Mouse (Mus musculus) small intestine, adult 2 months (tissue): ENCODE data around the gene Bdh2. TPM values are rescaled to one million over a fixed set of nuclear protein-coding genes. Genes with fewer than 3 reads are reported as not detected.

Source experiments
- H3K27ac ChIP-seq: fragments of 200-500 bp; 2 replicates; pipeline ENCODE4 v1.5.1; 2012; ENCODE audit warnings: low read depth, low read length, control low read depth, inconsistent platforms; ENCODE audit not compliant: insufficient read depth
- H3K27me3 ChIP-seq: fragments of 200-500 bp; 2 replicates; pipeline ENCODE4 v1.6.1; 2012; ENCODE audit warnings: mild to moderate bottlenecking, moderate library complexity, low read length, inconsistent platforms; ENCODE audit not compliant: control insufficient read depth, insufficient read depth
- H3K36me3 ChIP-seq: fragments of 200-500 bp; 2 replicates; pipeline ENCODE4 v1.6.1; 2012; ENCODE audit warnings: mild to moderate bottlenecking, low read length, control low read depth, inconsistent platforms; ENCODE audit not compliant: control insufficient read depth, insufficient read depth
- H3K4me1 ChIP-seq: fragments of 200-500 bp; 2 replicates; pipeline ENCODE4 v1.6.1; 2012; ENCODE audit warnings: low read length, inconsistent platforms, mixed read lengths; ENCODE audit not compliant: control insufficient read depth, insufficient read depth, insufficient read length
- H3K4me3 ChIP-seq: fragments of 200-500 bp; 2 replicates; pipeline ENCODE4 v1.5.1; 2012; ENCODE audit warnings: low read depth, mild to moderate bottlenecking, control low read depth, inconsistent platforms, low read length, moderate library complexity
- CTCF ChIP-seq: fragments of 200-500 bp; IDR thresholded peaks from 2 replicates; pipeline ENCODE4 v1.5.1; 2012; ENCODE audit warnings: low read depth, mild to moderate bottlenecking, control low read depth, inconsistent platforms, low read length, moderate library complexity, mixed read lengths; ENCODE audit not compliant: insufficient replicate concordance, insufficient read length; ENCODE audit errors: extremely low read depth
- POLR2A ChIP-seq: fragments of 200-500 bp; IDR thresholded peaks from 2 replicates; pipeline ENCODE4 v1.6.1; 2012; ENCODE audit warnings: low read depth, mild to moderate bottlenecking, control low read depth, inconsistent platforms, low read length, moderate library complexity
- WGBS: fragments of 180-500 bp; shearing (Covaris S2); methylation state at CpG from one replicate; pipeline ENCODE4 v1.1.7; 2018; 5-methylcytosine and 5-hydroxymethylcytosine counted together
- polyA plus RNA-seq: library from polyadenylated mRNA; depleted of rRNA; stranded (reverse); fragments of >200 nt; gene quantifications from 2 replicates; pipeline ENCODE4 v1.2.3, GENCODE M21; 2012

Gene Bdh2
- polyA plus RNA-seq, 1 experiment, result 0.77 TPM

DNA sequence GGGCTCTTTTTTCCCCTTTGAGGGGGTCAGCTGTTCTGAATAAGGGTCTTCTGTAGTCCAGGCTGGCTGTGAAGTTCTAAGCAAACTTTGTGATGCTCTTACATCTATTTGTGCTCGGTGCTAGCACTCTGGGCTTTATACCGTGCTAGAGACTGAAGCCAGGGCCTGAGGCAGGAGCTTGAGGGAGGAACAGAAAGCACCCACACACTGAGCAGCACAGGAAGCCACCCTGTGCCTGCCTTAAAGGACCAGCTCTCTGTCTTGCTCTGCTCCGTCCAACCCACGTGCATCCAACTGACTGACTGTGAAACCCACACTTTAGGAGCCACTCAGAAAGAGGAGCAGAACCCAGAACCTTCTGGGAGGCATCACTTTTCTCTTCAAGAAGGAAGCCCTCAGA is 861 bp upstream of the Bdh2 start:
- TF ChIP-seq CTCF (no peak), POLR2A (no peak)
- Histone ChIP-seq H3K4me1 (no peaks in the 10 kb centered on the region), H3K4me3 (no peak overlapping the region), H3K36me3 (no peaks in the 10 kb centered on the region), H3K27me3 (no peaks in the 10 kb centered on the region), H3K27ac (no peak overlapping the region)
- WGBS, result 76% methylated on average over 4 of the region's 4 CpGs

DNA sequence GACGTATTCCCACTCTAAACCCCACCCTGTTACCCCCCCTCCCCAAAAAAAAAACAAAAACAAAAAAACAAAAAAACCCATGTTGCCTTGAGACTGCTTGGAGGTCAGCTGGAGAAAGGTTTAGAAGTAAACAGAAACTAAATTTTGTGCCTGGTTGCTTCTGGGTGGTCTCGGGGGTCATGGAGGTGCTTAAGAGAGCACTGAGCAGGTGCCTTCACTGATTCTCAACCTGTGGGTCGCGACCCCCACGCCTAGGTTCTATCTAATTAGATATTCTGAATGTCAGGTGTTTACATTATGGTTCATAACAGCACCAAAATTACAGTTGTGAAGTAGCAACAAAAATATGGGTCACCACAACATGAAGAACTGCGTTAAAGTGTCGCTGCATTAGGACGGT is 680 bp downstream of the Bdh2 start:
- H3K27me3 ChIP-seq, result no peaks in the 10 kb centered on the region
- H3K27ac ChIP-seq, result no peak overlapping the region
- no peak overlapping the region for H3K4me3 ChIP-seq
- TF ChIP-seq POLR2A, result no peak
- TF ChIP-seq CTCF, result no peak
- H3K36me3 ChIP-seq, result no peaks in the 10 kb centered on the region
- 76% methylated on average over 8 of the region's 8 CpGs for WGBS
- H3K4me1 ChIP-seq, result no peaks in the 10 kb centered on the region

DNA sequence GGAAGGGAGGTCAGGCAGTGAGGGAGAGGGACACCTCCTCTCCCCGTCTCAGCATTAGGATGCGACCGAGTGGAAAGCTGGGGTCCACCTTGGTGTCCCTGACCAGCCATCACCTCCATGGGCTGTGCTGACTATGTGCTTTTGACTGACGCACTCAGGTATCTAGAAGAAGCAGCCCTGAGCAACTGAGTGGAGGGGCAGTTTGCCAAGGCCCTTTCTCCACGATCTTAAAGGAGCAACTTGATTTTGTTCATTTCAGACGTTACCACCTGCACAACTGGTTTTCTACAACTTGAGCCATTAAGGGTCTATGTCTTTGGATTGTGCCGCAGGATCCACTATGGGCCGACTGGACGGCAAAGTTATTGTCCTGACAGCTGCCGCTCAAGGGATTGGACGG is 4.2 kb downstream of the Bdh2 start:
- H3K27ac ChIP-seq, result no peak overlapping the region
- TF ChIP-seq POLR2A (no peak), CTCF (no peak)
- no peaks in the 10 kb centered on the region for H3K36me3 ChIP-seq
- 85% methylated on average over 11 of the region's 11 CpGs for WGBS
- H3K4me3 ChIP-seq, result no peak overlapping the region
- no peaks in the 10 kb centered on the region for H3K27me3 ChIP-seq
- peaks cover 3% of the 10 kb centered on the region; the same call in 1 of the 2 replicates for H3K4me1 ChIP-seq

GRCm38 (mm10) chr3:135285807-135286206 is 4.8 kb downstream of the Bdh2 start:
- no peaks in the 10 kb centered on the region for H3K36me3 ChIP-seq
- H3K27me3 ChIP-seq, result no peaks in the 10 kb centered on the region
- peaks cover 3% of the 10 kb centered on the region; the same call in 1 of the 2 replicates for H3K4me1 ChIP-seq
- no peak overlapping the region for H3K27ac ChIP-seq
- no peak overlapping the region for H3K4me3 ChIP-seq
- TF ChIP-seq CTCF (no peak), POLR2A (no peak)
- 59% methylated on average over 3 of the region's 3 CpGs for WGBS

- Histone ChIP-seq H3K27ac (peak overlapping the region; percentile 56; the same call in 1 of the 2 replicates), H3K27me3 (no peaks in the 10 kb centered on the region), H3K4me3 (no peak overlapping the region), H3K4me1 (peaks cover 3% of the 10 kb centered on the region; the same call in 1 of the 2 replicates), H3K36me3 (no peaks in the 10 kb centered on the region)
- TF ChIP-seq CTCF, result no peak
- TF ChIP-seq POLR2A, result no peak
- WGBS, result 33% methylated on average over 8 of the region's 8 CpGs
Measured at GRCm38 (mm10) chr3:135288138-135288750, 7.2 kb downstream of the Bdh2 start.

GRCm38 (mm10) chr3:135289148-135289547 is 8.1 kb downstream of the Bdh2 start:
- Histone ChIP-seq H3K4me3 (no peak overlapping the region), H3K27ac (no peak overlapping the region), H3K27me3 (no peaks in the 10 kb centered on the region), H3K36me3 (no peaks in the 10 kb centered on the region), H3K4me1 (peaks cover 3% of the 10 kb centered on the region; the same call in 1 of the 2 replicates)
- 93% methylated on average over 1 of the region's 1 CpGs for WGBS
- TF ChIP-seq CTCF (no peak), POLR2A (no peak)

GRCm38 (mm10) chr3:135290249-135290894 is 9.4 kb downstream of the Bdh2 start:
- Histone ChIP-seq H3K36me3 (no peaks in the 10 kb centered on the region), H3K27ac (no peak overlapping the region), H3K4me1 (peaks cover 3% of the 10 kb centered on the region; the same call in 1 of the 2 replicates), H3K4me3 (no peak overlapping the region), H3K27me3 (no peaks in the 10 kb centered on the region)
- 0 out of 2 replicates have a peak, but pooled peaks have one; percentile 17 for TF ChIP-seq CTCF
- TF ChIP-seq POLR2A, result no peak
- 100% methylated on average over 7 of the region's 7 CpGs for WGBS
